Mouse (Mus musculus) lung, postnatal 4 days (tissue): ENCODE measurements around the gene Thap4.
A peak's percentile ranks its signal among the peaks of the same experiment; 100 is the strongest.

ENCODE experiments used
- DNase-seq, 2 experiments: peaks; one replicate each; pipeline ENCODE4 v3.0.0; 2021

Gene Thap4

GRCm38 (mm10) chr1:93742910-93743309 is 11.8 kb downstream of the Thap4 start:
- DNase-seq = no peak

GRCm38 (mm10) chr1:93741987-93742386 is 12.7 kb downstream of the Thap4 start:
- DNase-seq = no peak

GRCm38 (mm10) chr1:93740671-93741070 is 14.0 kb downstream of the Thap4 start:
- no peak for DNase-seq

DNA sequence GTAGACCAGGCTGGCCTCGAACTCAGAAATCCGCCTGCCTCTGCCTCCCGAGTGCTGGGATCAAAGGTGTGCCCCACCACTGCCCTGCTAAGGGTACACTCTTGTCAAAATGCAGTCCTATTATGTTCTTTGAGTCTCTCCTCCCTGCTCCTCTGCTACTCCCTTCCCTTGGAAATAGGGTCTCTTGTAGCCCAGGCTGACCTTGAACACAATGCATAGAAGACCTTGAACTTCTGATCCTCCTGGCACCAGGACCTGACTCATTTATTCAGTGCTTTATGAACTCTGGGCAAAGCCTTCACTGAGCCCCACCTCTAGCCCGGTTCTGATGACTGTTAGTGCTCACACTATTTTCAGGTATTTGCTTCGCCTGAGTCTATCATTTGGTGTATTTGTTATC is 17.0 kb downstream of the Thap4 start:
- no peak for DNase-seq

DNA sequence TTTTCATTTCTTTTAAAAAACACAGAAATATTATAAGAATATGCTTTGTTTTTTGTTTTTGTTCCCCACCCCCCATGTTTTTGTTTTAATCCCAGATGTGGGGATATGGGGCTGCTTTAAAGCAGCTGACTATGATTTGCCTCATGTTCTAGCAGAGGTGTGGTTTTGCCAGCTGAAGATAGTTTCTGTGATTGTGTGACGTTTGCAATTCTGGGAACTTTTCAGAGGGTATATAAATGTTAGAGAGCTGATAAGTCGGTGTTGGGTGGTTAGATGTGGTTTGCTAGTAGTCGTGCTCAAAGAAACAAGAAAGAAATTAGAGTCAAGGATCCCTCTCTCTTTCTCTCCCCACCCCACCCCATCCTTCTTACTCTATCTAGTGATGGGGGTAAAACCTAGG is 18.8 kb downstream of the Thap4 start:
- no peak for DNase-seq

- DNase-seq = no peak
Measured at GRCm38 (mm10) chr1:93731880-93732281, 22.8 kb downstream of the Thap4 start.

- no peak for DNase-seq
Measured at GRCm38 (mm10) chr1:93731103-93731502, 23.6 kb downstream of the Thap4 start.

DNA sequence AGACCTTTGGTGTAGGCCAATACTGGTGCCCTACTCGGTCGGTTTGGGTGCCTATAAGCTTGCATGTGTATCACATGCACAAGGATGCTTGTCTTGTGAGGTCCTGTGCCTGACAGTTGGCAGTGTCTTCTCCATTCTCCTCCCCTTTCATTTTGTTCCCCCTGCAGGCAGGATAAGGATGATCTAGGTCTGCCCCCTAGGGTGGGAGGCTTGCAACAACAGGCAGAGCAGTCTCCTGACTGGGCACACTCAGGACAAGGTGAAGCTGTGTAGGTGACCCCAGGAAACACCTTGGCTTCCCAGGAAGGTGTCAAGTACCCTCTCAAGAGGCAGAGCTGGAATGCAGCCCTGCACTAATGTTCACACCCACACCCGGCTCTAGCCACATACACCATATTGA is 27.7 kb downstream of the Thap4 start:
- peak; percentile 75 to 81 for DNase-seq

DNA sequence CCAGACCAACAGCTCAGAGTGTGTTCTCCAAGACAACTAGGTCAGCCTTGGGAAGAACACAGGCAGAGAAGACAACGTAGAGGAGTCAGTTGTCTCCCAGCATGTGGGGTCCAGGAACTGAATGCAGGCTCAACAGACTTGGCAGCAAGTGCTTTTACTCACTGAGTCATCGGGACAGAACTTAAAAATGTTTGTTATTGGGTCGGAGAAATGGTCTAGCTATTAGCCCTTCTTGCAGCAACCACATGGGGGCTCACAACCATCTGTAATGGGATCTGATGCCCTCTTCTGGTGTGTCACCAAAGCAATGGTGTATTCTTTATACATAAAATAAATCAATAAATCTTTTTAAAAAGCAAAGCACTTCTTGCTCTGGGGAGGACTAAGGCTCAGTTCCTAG is 28.5 kb downstream of the Thap4 start:
- DNase-seq = no peak

- DNase-seq = no peak
Measured at GRCm38 (mm10) chr1:93725665-93726064, 29.0 kb downstream of the Thap4 start.

GRCm38 (mm10) chr1:93724623-93725022 is 30.0 kb downstream of the Thap4 start:
- no peak for DNase-seq

DNA sequence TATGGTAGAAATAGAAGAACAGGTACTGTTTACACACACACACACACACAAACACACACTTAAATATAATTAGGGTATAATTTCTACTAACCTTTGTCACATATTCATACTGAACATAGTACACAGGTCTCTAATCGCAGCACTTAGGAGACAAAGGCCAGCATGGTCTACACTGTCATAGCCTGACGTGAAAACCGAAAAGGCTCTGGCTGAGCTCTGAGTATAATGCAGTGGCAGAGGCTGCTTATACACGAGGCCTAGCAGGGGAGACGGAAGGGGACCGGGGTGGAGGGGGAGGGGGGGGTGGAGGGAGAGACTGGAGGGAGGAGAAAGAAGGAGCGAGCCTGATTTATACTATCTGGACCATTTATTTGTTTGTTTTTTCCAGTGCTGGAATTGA is 33.1 kb downstream of the Thap4 start:
- DNase-seq = no peak

DNA sequence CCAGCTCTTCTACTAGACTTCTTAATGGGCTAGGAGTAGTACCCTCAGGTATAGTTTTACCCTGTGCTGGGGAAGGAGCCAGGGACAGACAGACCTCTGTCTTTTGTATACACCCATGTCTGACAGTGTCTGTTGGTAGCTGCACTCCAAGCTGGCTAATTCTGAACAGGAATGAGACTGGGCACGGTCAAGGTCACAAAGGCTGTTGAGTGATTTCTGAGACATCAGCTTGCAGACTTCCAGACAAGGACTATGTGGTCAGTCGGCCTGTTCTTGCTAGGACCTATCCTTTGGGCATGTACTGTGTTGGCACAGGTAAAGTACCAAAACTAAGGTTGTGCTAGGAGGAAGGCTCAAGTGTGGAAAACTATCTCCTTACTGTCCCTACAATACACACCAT is 38.5 kb downstream of the Thap4 start:
- no peak for DNase-seq

- peak in 1 of 2 experiments; percentile 17 for DNase-seq
Measured at GRCm38 (mm10) chr1:93705389-93705788, 49.3 kb downstream of the Thap4 start.

- DNase-seq = peak in 1 of 2 experiments; percentile 15
Measured at GRCm38 (mm10) chr1:93704341-93704740, 50.3 kb downstream of the Thap4 start.

- DNase-seq = peak in 1 of 2 experiments; percentile 7
Measured at GRCm38 (mm10) chr1:93703472-93704048, 51.1 kb downstream of the Thap4 start.

DNA sequence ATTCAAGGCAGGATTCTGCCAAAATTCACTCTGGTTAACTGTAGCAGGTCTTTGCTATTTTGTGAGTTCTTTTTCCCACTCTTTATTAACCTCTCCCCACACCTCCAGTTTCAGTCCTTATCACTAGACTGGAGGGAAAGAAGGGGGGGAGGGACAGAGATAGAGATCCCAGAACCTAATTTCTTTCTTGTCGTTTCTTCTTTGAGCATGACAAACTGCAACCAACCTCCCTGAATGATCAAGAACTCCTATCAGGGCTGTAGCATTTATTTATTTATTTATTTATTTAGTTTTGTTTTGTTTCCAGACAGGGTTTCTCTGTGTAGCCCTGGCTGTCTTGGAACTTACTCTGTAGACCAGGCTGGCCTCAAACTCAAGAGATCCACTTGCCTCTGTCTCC is 52.6 kb downstream of the Thap4 start:
- no peak for DNase-seq

DNA sequence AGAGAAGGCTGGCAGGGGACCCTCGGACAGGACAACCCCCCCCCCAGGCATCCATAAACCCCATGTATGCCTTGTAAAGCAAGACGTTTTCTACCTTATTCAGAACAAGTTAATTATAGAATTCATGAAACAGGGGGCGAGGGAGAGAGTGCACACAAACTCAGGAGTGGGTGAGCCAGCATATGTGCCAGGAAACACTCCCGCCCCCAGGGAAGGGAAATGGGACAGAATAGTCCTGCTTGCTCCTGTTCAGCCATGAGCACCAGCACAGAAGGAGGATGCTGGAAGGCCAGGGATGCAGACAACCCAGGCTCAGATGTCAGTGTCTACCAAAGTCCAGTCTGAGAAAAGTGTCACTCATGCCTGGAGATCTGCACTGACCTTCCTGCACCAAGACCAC is 55.5 kb downstream of the Thap4 start:
- DNase-seq = no peak

- DNase-seq = no peak
Measured at GRCm38 (mm10) chr1:93697317-93697716, 57.3 kb downstream of the Thap4 start.

GRCm38 (mm10) chr1:93694966-93695365 is 59.7 kb downstream of the Thap4 start:
- DNase-seq = peak; percentile 66 to 88

DNA sequence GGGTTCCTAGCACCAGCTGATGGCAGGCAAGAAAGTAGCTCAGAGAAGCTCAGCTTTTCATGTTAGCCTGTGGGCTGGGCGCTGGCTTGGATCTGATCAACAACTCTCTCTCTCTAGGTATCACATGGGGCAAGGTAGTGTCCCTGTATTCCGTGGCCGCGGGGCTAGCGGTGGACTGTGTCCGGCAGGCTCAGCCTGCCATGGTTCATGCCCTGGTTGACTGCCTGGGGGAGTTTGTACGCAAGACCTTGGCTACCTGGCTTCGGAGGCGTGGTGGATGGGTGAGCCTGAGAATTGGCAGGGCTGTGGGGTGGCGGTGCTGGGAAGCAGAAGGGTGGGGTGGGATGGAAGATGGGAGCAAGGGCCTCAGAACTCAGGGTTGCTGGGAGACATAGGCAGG is 60.7 kb downstream of the Thap4 start:
- no peak for DNase-seq

- DNase-seq = no peak
Measured at GRCm38 (mm10) chr1:93693502-93693901, 61.2 kb downstream of the Thap4 start.

GRCm38 (mm10) chr1:93692773-93693172 is 61.9 kb downstream of the Thap4 start:
- DNase-seq = no peak

DNA sequence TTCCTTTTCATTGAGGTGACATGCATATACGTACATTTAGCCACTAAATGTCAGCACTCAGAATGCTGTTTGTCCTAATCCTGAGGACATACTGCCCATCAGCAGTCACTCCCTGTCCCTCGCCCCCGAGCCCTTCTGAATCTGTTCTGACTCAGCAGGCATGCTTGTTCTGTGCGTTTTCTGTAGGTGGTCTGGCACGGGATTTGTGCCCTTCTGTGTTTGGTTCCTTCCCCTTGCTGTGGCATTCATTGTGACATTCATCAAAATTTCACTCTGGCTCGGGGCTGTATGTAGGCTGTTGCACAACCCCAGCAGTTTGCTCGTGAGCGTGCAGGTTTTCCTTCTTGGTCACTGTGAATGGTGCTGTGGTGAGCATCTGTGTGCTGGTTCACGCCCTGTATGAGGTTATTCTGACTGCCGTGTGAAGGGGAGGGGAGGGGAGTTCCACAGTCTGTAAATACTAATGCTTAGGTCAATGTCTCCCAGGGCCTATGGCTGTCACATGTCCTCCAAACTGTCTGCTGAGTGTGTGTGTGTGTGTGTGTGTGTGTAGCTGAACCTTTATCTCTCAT is 62.8 kb downstream of the Thap4 start:
- DNase-seq = no peak

DNA sequence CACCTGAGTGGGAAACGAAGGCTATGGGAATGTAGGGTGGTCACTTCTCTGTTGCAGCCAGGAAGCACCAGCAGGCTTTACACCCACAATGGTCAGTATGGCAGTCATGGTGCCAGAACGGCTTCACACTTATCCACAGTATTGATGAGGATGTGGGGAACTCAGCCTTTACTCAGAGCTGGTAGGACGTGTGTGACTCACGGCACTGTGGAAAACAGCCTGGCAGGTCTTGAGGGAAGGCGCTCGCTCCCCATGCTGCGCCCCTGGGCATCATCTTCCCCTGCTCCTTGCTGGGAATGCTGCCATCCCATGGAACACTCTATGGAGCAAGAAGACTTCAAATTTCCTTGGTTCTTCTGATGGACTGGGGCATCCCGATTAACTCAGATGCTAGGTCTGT is 63.6 kb downstream of the Thap4 start:
- DNase-seq = no peak
